Mouse (Mus musculus) monocyte, adult 2 months (primary cell): Measurements from ENCODE around the gene Ccsap.
A peak's percentile ranks its signal among the peaks of the same experiment; 100 is the strongest.
"Not testable (repeated sequence)": the region's sequence is repeated elsewhere in the genome, so short reads cannot be mapped to it uniquely, and the experiment has no call there.

Experiments used
- DNase-seq, 2 experiments: peaks; one replicate each; pipeline ENCODE4 v3.0.0; 2022; ENCODE audit warnings: low spot score in 2 of 2, low read depth in 1 of 2

Ccsap gene

GRCm38 (mm10) chr8:123840578-123841345 lies 19.2 kb downstream of the Ccsap start:
- DNase-seq: no peak

DNA sequence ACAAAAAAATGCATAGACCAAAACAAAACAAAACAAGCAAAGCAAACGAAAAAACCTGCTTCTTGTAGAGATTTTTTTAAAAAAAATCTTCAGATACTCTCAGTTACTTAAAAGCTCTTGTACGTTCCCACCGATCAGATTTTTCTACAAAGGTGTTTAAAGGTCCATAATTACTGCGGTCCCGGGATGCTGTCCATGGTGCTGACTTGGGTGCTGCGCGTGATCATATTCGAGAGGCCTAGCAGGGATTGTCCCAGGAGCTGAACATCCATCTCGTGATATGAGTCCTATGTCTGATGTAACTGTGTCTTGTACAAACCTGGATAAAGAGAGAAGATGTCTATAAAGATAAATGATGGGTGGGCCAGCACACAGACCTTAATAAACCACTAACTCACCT lies 21.5 kb downstream of the Ccsap start:
- no peak for DNase-seq

- DNase-seq: no peak
Measured at GRCm38 (mm10) chr8:123836354-123836753, 23.7 kb downstream of the Ccsap start.

DNA sequence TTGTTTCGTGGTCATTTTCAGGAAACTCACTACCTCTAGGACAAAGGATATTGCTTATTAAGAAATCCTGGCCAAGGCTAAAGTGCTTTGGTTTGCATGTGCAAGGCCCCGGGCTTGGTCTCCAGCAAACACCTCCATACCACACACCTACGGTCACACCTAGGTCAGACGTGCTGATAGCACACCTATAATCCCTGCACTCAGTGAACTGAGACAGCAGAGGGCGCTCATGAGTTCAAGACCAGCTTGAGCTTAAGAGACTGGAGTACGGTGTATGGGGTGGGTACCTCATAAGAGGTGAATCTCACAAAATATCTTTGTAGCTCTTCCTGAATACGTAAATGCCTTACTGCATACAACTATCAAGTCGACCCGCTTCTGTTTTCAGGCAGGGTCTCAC lies 24.6 kb downstream of the Ccsap start:
- peak in 1 of 2 experiments; percentile 18 for DNase-seq

GRCm38 (mm10) chr8:123832757-123833156 lies 27.3 kb downstream of the Ccsap start:
- DNase-seq: peak in 1 of 2 experiments; percentile 9

GRCm38 (mm10) chr8:123827523-123827922 lies 32.5 kb downstream of the Ccsap start:
- DNase-seq: no peak

- DNase-seq: no peak
Measured at GRCm38 (mm10) chr8:123826758-123827157, 33.3 kb downstream of the Ccsap start.

DNA sequence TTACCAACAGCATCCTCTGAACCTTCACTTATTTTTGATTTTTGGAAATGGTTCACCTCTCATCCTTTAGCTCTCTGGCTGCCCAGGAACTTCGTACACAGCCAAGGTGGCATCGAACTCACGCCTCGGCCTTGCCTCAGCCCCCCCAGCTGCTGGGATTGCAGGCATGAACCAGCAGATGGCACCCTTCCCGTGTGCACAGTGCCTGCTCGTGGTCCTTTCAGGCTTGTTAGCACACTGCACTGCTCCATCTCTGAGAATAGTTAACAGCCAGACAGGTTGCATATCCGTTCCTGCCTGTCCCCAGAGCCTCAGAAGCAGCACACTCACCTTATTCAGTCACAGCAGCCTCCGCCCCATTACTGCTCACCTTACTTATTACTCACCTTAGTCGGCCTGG lies 34.0 kb downstream of the Ccsap start:
- no peak for DNase-seq

DNA sequence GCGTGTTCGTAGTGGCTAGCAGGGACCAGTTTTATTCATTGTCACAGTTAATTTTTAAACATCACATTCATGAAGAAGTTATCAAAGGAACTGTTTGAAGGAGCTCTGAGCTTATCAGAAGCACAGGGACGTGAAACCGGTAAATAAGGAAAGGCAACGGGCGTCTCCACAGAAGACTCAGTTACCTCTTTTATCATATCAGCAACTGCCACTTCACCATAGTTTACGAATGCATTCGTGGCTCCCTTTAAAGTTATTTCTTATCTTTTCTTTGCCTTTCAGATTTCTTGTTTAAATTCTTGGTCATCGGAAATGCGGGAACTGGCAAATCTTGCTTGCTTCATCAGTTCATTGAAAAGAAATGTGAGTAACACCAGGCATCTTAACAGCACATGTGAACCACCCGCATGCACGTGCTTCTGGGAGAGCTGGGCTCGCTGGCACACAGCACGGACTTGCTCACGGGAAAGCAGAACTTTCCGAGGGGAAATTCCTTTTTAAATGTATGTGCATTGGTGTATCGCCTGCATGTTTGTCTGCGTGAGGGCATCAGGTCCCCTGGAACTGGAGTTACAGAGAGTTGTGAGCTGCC lies 36.4 kb downstream of the Ccsap start:
- no peak for DNase-seq

GRCm38 (mm10) chr8:123823111-123823510 lies 36.9 kb downstream of the Ccsap start:
- no peak for DNase-seq

DNA sequence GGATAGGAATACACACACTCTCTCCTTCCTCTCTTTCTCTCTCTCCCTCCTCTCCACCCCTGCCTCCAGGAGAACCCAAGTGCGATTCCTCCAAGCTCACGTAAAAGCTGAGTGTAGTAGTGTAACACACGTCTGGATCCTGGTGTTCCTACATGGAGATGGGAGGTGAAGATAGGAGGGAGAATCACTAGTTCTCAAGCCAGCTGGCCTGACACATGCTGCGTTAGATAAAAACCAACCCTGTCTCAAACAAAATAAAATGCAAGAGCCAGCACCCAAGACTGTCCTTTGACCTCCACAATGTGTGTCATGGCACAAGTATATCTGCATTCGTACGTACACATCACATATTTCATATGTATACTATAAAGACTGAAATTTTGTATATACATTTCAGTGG lies 39.2 kb downstream of the Ccsap start:
- no peak for DNase-seq

- no peak for DNase-seq
Measured at GRCm38 (mm10) chr8:123819683-123820610, 40.1 kb downstream of the Ccsap start.

GRCm38 (mm10) chr8:123817747-123818146 lies 42.3 kb downstream of the Ccsap start:
- no peak for DNase-seq

DNA sequence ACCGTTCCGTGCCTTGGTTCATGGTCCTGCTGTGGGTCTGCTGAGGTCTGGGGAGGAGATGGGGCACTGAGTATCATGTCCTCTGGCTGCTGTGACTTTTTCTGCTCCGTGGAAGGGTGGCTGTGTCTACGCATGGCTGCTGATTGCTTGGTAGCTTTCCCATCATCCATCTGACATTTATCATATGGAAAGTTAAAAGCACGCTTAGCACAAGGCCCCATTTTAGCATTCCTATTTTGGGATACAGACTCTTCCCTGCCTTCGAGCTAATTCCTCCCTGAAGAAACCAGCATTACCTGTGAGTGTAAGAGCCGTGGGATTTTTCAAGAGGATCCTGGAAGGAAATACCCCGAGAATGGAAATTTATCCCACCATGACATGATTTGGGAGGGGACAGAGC lies 43.1 kb downstream of the Ccsap start:
- no peak for DNase-seq

DNA sequence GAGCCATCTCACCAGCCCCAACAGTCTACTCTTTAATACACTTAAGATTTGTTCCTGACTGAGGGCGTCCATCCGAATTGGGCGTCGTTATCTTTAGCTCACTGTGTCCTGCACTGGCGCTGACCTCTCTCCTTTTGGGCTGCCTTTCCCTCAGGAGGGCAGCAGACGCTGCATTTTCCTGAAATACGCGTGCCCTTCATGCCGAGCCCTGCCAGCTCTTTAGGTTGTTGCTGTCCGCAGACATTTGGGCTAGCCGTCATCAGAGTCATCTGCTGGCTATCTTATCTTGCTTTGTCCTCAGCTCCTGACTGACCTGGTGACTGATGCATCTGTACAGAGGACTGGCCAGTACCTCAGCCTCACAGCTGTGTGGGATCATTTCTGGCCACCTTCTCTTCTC lies 44.7 kb downstream of the Ccsap start:
- no peak for DNase-seq

DNA sequence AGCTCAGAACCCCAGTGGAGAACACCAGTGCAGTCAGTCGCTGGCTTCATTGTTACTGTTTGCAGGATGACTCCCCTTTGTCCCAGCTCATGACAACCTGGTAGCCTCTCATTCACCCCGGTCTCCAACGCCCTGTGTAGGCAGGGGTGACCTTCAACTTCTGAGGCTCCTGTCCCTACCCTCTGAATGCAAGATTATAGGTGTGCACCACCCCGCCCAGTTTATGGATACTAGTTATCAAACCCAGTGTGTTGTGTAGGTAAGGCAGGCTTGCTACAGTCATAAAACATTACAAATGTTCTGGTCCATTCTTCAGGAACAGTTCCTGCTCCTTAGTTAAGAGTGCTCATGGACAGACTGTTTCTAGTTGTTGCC lies 46.1 kb downstream of the Ccsap start:
- DNase-seq: no peak

DNA sequence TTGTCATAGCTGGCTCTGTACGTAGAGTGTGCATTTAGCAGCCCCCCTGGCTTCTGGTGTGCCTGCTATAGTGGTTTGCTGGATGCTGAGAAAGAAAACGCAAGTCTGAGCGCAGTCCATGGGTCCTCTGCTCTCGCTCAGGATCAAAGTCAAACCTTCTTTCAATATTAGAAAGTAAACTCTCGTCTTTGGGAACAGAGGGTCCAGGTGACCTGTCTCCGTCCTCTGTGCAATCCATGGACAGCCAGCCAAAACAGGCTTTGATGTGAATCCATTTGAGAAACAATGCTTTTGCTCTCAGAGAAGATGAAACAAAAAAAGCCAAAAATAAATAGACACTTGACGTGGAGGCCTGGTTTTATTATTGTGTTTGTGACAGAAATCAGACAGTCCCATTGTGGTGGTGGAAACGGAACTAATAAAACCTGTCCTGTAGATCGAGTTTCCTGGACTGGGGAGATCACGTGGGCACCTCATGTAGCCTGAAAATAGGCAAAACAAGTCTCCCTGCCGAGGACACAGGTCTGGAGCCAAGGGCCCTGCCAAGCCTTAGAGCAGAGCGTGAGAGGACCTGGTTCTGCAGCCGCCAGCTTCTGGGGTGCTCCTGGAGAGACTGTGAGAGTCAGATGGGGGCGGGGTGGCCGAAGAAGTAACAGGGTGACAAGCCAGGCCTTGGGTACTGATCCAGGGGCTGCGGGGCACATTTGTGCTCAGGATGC lies 46.7 kb downstream of the Ccsap start:
- DNase-seq: no peak

- no peak for DNase-seq
Measured at GRCm38 (mm10) chr8:123812227-123812626, 47.8 kb downstream of the Ccsap start.

DNA sequence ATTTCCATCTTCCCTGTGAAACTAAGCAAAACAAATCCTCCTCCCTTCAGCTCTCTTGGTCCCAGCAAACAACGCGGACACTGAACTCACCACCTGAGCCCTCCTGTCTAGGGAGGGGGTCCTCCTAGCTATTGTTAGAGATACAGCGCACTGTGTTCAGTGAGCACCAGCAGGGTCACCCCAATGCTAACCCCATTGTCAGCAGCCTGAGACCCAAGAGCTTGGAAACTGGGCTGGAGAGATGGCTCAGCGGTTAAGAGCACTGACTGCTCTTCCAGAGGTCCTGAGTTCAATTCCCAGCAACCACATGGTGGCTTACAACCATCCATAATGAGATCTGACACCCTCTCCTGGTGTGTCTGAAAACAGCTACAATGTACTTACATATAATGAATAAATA lies 50.7 kb downstream of the Ccsap start:
- not testable (repeated sequence) for DNase-seq

GRCm38 (mm10) chr8:123808671-123809070 lies 51.3 kb downstream of the Ccsap start:
- no peak for DNase-seq

- no peak for DNase-seq
Measured at GRCm38 (mm10) chr8:123807852-123808573, 52.0 kb downstream of the Ccsap start.
